24 mouse cellular contexts compared by ENCODE assay signal in the genomic region with DNA sequence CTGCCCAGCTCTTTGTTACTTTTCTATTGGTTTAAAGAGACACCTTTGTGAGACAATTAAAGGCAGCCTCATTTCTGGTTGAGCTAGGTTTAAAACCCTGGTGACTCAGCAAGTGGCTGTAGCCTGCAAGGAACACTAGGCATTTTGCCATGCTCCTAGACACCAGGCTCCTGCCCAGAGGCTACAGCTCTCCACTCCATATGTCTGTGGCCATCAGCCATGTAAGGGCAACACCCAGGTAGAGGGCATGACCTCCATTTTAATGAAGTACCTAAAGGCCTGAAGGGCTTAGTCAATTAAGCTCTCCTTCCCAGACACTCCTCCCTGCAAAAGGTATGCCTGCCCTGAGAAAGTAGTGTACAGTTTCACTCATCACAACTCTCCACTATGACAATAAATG.
DNase-seq lines count a peak whose midpoint lies in the region; ATAC-seq and TF ChIP-seq lines count a peak whose summit lies in the region.
"Had no signal": no experiment of that assay in that cellular context is flagged by ENCODE, and none has a peak within 500 bp of the region (broad histone marks: within the 10 kb centered on the region; RNA-seq: fewer than 3 reads in every experiment).

No protein-coding gene starts in this region.

- H3K9me3 ChIP-seq in heart, postnatal 0 days (replicated peaks; ENCODE audit: control insufficient read depth, low read length), result no peaks in the 10 kb centered on the region
- no peaks in the 10 kb centered on the region for H3K9me3 ChIP-seq in neural tube, embryonic 15.5 days (replicated peaks)
- H3K9me3 ChIP-seq: embryonic facial prominence, embryonic 12.5 days; forebrain, embryonic 12.5 days; G1E; heart, embryonic 13.5 days; hindbrain, embryonic 15.5 days had no signal

- intact Hi-C loops in heart, postnatal 36 days (cut with DNase I), result no loop called here

- H3K4me1 ChIP-seq in heart, postnatal 0 days (ENCODE audit: control insufficient read depth, insufficient read depth), result peaks cover 21% of the 10 kb centered on the region
- no peaks in the 10 kb centered on the region for H3K4me1 ChIP-seq in neural tube, embryonic 15.5 days
- H3K4me1 ChIP-seq: embryonic facial prominence, embryonic 12.5 days; forebrain, embryonic 12.5 days; hindbrain, embryonic 15.5 days had no signal

- TF ChIP-seq CTCF in heart, postnatal 0 days (IDR thresholded peaks at IDR 0.05; ENCODE audit: low read depth), result no peak
- no peak for TF ChIP-seq CTCF in Patski (IDR thresholded peaks at IDR 0.05)

- peak; percentile 26 for DNase-seq in heart, postnatal 0 days (ENCODE audit: low spot score)
- no peak for DNase-seq in heart, postnatal 36 days
- DNase-seq in neural tube, embryonic 10.5 days (ENCODE audit: extremely low spot score, low spot score), result peak; percentile 5
- peak; percentile 87 for DNase-seq in Patski (ENCODE audit: low read depth, low spot score)
- no peak for DNase-seq in MN1 (ENCODE audit: low spot score)
- no peak for DNase-seq in frontal cortex, postnatal 10 days (ENCODE audit: low spot score in 2 of 2)
- DNase-seq: adrenal gland, adult 8-10 months; adrenal gland, postnatal 36 days; B cell, adult 2 months; cerebellum, adult 2 months; cerebellum, postnatal 10 days; forebrain, postnatal 0 days; gastrocnemius, adult 2 months; gastrocnemius, postnatal 25 days; kidney, adult 2 months had no signal

- H3K27me3 ChIP-seq in heart, postnatal 0 days (ENCODE audit: control insufficient read depth, insufficient read depth, low read length), result no peaks in the 10 kb centered on the region
- no peaks in the 10 kb centered on the region for H3K27me3 ChIP-seq in neural tube, embryonic 15.5 days (replicated peaks)
- H3K27me3 ChIP-seq in Patski, result no peaks in the 10 kb centered on the region
- H3K27me3 ChIP-seq: embryonic facial prominence, embryonic 12.5 days; forebrain, embryonic 12.5 days; heart, embryonic 13.5 days; hindbrain, embryonic 15.5 days had no signal

- POLR2A ChIA-PET in Patski (lab: Charles Lee), result interaction anchor here (0.7 to 3.3 kb wide), 6 partner anchors 13 to 178 kb away, joined by 3 to 18 read pairs (median 4); partner anchors contain the start of gene Stc2

- ATAC-seq in heart, postnatal 0 days (ENCODE audit: insufficient read depth, low read depth), result no peak
- no peak for ATAC-seq in neural tube, embryonic 15.5 days (ENCODE audit: low FRiP score)
- ATAC-seq in Patski, result peak; percentile 75
- ATAC-seq: CD4-positive, CD25-positive, alpha-beta regulatory T cell, adult 4 months; forebrain, postnatal 0 days; intestine, embryonic 16.5 days had no signal

- CTCF ChIA-PET in Patski (lab: Charles Lee), result interaction anchor here (0.6 to 2.1 kb wide), 4 partner anchors 23 to 76 kb away, joined by 3 to 7 read pairs (median 5); no protein-coding TSS in a partner anchor

- no peak for TF ChIP-seq EP300 in heart, postnatal 0 days (IDR thresholded peaks at IDR 0.05; ENCODE audit: low read depth)

- H3K36me3 ChIP-seq in heart, postnatal 0 days (replicated peaks; ENCODE audit: control insufficient read depth, insufficient read depth, low read length), result no peaks in the 10 kb centered on the region
- H3K36me3 ChIP-seq in neural tube, embryonic 15.5 days, result no peaks in the 10 kb centered on the region
- H3K36me3 ChIP-seq: embryonic facial prominence, embryonic 12.5 days; forebrain, embryonic 12.5 days; G1E; heart, embryonic 13.5 days; hindbrain, embryonic 15.5 days had no signal

- H3K4me3 ChIP-seq in heart, postnatal 0 days (ENCODE audit: low read depth, low read length), result no peak overlapping the region
- H3K4me3 ChIP-seq in neural tube, embryonic 15.5 days (replicated peaks), result no peak overlapping the region
- H3K4me3 ChIP-seq: embryonic facial prominence, embryonic 12.5 days; forebrain, embryonic 12.5 days; gastrocnemius, adult 2 months; heart, adult 2 months; heart, embryonic 13.5 days; hindbrain, embryonic 15.5 days had no signal

- peak overlapping the region; percentile 44; the same call in 1 of the 2 replicates for H3K27ac ChIP-seq in heart, postnatal 0 days (ENCODE audit: low read depth)
- no peak overlapping the region for H3K27ac ChIP-seq in neural tube, embryonic 15.5 days (replicated peaks)
- H3K27ac ChIP-seq: embryonic facial prominence, embryonic 12.5 days; forebrain, embryonic 12.5 days; gastrocnemius, adult 2 months; heart, adult 2 months; heart, embryonic 13.5 days; hindbrain, embryonic 15.5 days had no signal

- no peak overlapping the region for H3K4me2 ChIP-seq in heart, postnatal 0 days (ENCODE audit: low read depth, low read length)
- no peak overlapping the region for H3K4me2 ChIP-seq in neural tube, embryonic 15.5 days
- H3K4me2 ChIP-seq: embryonic facial prominence, embryonic 12.5 days; forebrain, embryonic 12.5 days; heart, embryonic 13.5 days; hindbrain, embryonic 15.5 days had no signal

- in situ Hi-C loops in Patski (cut with MboI; ENCODE audit: low pct_unique_long_range_greater_than_20kb), result no loop called here

- no peak overlapping the region for H3K9ac ChIP-seq in heart, postnatal 0 days (replicated peaks; ENCODE audit: low read depth, low read length)
- H3K9ac ChIP-seq in neural tube, embryonic 15.5 days (replicated peaks), result no peak overlapping the region
- H3K9ac ChIP-seq: embryonic facial prominence, embryonic 12.5 days; forebrain, embryonic 12.5 days; forebrain, postnatal 0 days; heart, embryonic 13.5 days; hindbrain, embryonic 15.5 days had no signal

Comparison
In these comparisons a context has a peak if more than half of its experiments do, and no peak if none do; other contexts are left out.
1. DNase-seq: peak in heart, postnatal 0 days (single experiment), neural tube, embryonic 10.5 days (single experiment) and Patski (single experiment); none in heart, postnatal 36 days (0 of 2), MN1 (single experiment) and frontal cortex, postnatal 10 days (0 of 2).